Mouse (Mus musculus) liver, embryonic 11.5 days (tissue): ENCODE data around the gene Tsen15. TPM values are rescaled to one million over a fixed set of nuclear protein-coding genes. Genes with fewer than 3 reads are reported as not detected.
A peak's percentile ranks its signal among the peaks of the same experiment; 100 is the strongest.
"Not testable (repeated sequence)": the region's sequence is repeated elsewhere in the genome, so short reads cannot be mapped to it uniquely, and the experiment has no call there.

ENCODE experiments used
- ATAC-seq: fragments of 200-750 bp; cut with Nextera tagmentation; replicated peaks from 2 replicates; pipeline ENCODE4 v1.8.0; 2017; ENCODE audit warnings: moderate number of reproducible peaks, mild to moderate bottlenecking, moderate TSS enrichment, moderate library complexity; ENCODE audit not compliant: low FRiP score
- DNase-seq: peaks from one replicate; pipeline ENCODE4 v3.0.0-alpha.2; 2017; ENCODE audit warnings: low spot score
- H3K27ac ChIP-seq: fragments of 300-500 bp; sonication (generic); 2 replicates; pipeline ENCODE4 v1.5.1; 2014; ENCODE audit warnings: mild to moderate bottlenecking, low read depth, low read length, control low read depth
- H3K27me3 ChIP-seq: fragments of 300-500 bp; sonication (generic); replicated peaks from 2 replicates; pipeline ENCODE4 v1.6.1; 2014; ENCODE audit warnings: low read length, mixed read lengths; ENCODE audit not compliant: control insufficient read depth, insufficient read depth
- H3K36me3 ChIP-seq: fragments of 300-500 bp; sonication (generic); 2 replicates; pipeline ENCODE4 v1.6.1; 2014; ENCODE audit warnings: mild to moderate bottlenecking, low read length, moderate library complexity, mixed read lengths; ENCODE audit not compliant: control insufficient read depth, insufficient read depth
- H3K4me1 ChIP-seq: fragments of 300-500 bp; sonication (generic); replicated peaks from 2 replicates; pipeline ENCODE4 v1.6.1; 2014; ENCODE audit warnings: low read length, mixed read lengths; ENCODE audit not compliant: control insufficient read depth, insufficient read depth
- H3K4me2 ChIP-seq: fragments of 300-500 bp; sonication (generic); 2 replicates; pipeline ENCODE4 v1.6.1; 2014; ENCODE audit warnings: mild to moderate bottlenecking, control low read depth, moderate library complexity
- H3K4me3 ChIP-seq: fragments of 300-500 bp; sonication (generic); 2 replicates; pipeline ENCODE4 v1.5.1; 2014; ENCODE audit warnings: low read depth, low read length, control low read depth
- H3K9ac ChIP-seq: fragments of 300-500 bp; sonication (generic); 2 replicates; pipeline ENCODE4 v1.6.1; 2014; ENCODE audit warnings: low read depth, low read length, control low read depth
- H3K9me3 ChIP-seq: fragments of 300-500 bp; sonication (generic); 2 replicates; pipeline ENCODE4 v1.6.1; 2016; ENCODE audit warnings: low read length, inconsistent platforms, mixed read lengths; ENCODE audit not compliant: control insufficient read depth
- WGBS: fragments of 180-500 bp; shearing (Covaris S2); extraction: QIAGEN DNeasy Blood & Tissue Kit; methylation state at CpG from one replicate; pipeline ENCODE4 v1.1.7; 2014; 5-methylcytosine and 5-hydroxymethylcytosine counted together
- polyA plus RNA-seq: library from polyadenylated mRNA; unstranded; fragments of >200 nt; fragmentation: Nextera tagmentation; extraction: Ambion mirVana; gene quantifications from 2 replicates; pipeline ENCODE4 v1.2.1, GENCODE M21; 2014

The Tsen15 gene
- polyA plus RNA-seq, 1 experiment from 2014 or later: 74.8 TPM

GRCm38 (mm10) chr1:152398708-152399107, 12.2 kb upstream of the Tsen15 start:
- H3K9me3 ChIP-seq: no peaks in the 10 kb centered on the region; the same call in 1 of the 2 replicates
- H3K4me2 ChIP-seq: no peak overlapping the region
- H3K27me3 ChIP-seq: peaks cover 33% of the 10 kb centered on the region
- no peak overlapping the region for H3K9ac ChIP-seq
- H3K4me3 ChIP-seq: no peak overlapping the region
- DNase-seq (no peak), ATAC-seq (peak; percentile 51)
- H3K36me3 ChIP-seq: no peaks in the 10 kb centered on the region
- 49% methylated on average over 1 of the region's 1 CpGs for WGBS
- no peaks in the 10 kb centered on the region for H3K4me1 ChIP-seq
- no peak overlapping the region for H3K27ac ChIP-seq

GRCm38 (mm10) chr1:152394956-152395515, 8.5 kb upstream of the Tsen15 start:
- no peaks in the 10 kb centered on the region for H3K4me1 ChIP-seq
- no peak for DNase-seq
- H3K9ac ChIP-seq: no peak overlapping the region
- no peaks in the 10 kb centered on the region; the same call in 1 of the 2 replicates for H3K9me3 ChIP-seq
- no peak overlapping the region for H3K27ac ChIP-seq
- no peak overlapping the region for H3K4me3 ChIP-seq
- ATAC-seq: no peak
- 73% methylated on average over 4 of the region's 4 CpGs for WGBS
- peaks cover 15% of the 10 kb centered on the region for H3K27me3 ChIP-seq
- H3K4me2 ChIP-seq: no peak overlapping the region
- no peaks in the 10 kb centered on the region for H3K36me3 ChIP-seq

- WGBS: 91% methylated on average over 3 of the region's 3 CpGs
- no peaks in the 10 kb centered on the region; the same call in 1 of the 2 replicates for H3K9me3 ChIP-seq
- ATAC-seq: no peak
These were observed 7.6 kb upstream of the Tsen15 start for GRCm38 (mm10) chr1:152394137-152394536.

GRCm38 (mm10) chr1:152389271-152389670, 2.8 kb upstream of the Tsen15 start:
- Histone ChIP-seq H3K36me3 (no peaks in the 10 kb centered on the region), H3K27me3 (no peaks in the 10 kb centered on the region), H3K9ac (no peak overlapping the region), H3K4me2 (no peak overlapping the region), H3K9me3 (no peaks in the 10 kb centered on the region), H3K4me1 (peaks cover 2% of the 10 kb centered on the region), H3K27ac (no peak overlapping the region), H3K4me3 (no peak overlapping the region)
- DNase-seq (no peak), ATAC-seq (no peak)

More at GRCm38 (mm10) chr1:152394137-152394536, 7.6 kb upstream of the Tsen15 start:
- H3K4me1 ChIP-seq: no peaks in the 10 kb centered on the region
- no peak overlapping the region for H3K27ac ChIP-seq
- no peaks in the 10 kb centered on the region for H3K36me3 ChIP-seq
- H3K4me3 ChIP-seq: no peak overlapping the region
- no peak overlapping the region for H3K9ac ChIP-seq
- DNase-seq: no peak
- peaks cover 8% of the 10 kb centered on the region for H3K27me3 ChIP-seq
- H3K4me2 ChIP-seq: no peak overlapping the region

GRCm38 (mm10) chr1:152385693-152386092, 795 bp downstream of the Tsen15 start:
- H3K27ac ChIP-seq: peak overlapping the region; percentile 73

GRCm38 (mm10) chr1:152384589-152384988, 1.9 kb downstream of the Tsen15 start:
- 91% methylated on average over 1 of the region's 1 CpGs for WGBS
- DNase-seq (no peak), ATAC-seq (no peak)
- no peaks in the 10 kb centered on the region for H3K9me3 ChIP-seq
- H3K27me3 ChIP-seq: no peaks in the 10 kb centered on the region
- H3K27ac ChIP-seq: no peak overlapping the region
- H3K4me2 ChIP-seq: peak overlapping the region; percentile 57; the same call in 1 of the 2 replicates
- H3K4me1 ChIP-seq: peaks cover 2% of the 10 kb centered on the region
- peaks cover 10% of the 10 kb centered on the region; the same call in 1 of the 2 replicates for H3K36me3 ChIP-seq
- H3K9ac ChIP-seq: no peak overlapping the region
- H3K4me3 ChIP-seq: no peak overlapping the region

More at GRCm38 (mm10) chr1:152385693-152386092, 795 bp downstream of the Tsen15 start:
- H3K36me3 ChIP-seq, H3K4me1 ChIP-seq, DNase-seq, H3K9me3 ChIP-seq, H3K27me3 ChIP-seq, ATAC-seq: not testable (repeated sequence)
- WGBS: 10% methylated on average over 2 of the region's 4 CpGs
- peak overlapping the region; percentile 88 for H3K9ac ChIP-seq
- peak overlapping the region; percentile 75 for H3K4me2 ChIP-seq
- peak overlapping the region; percentile 86 for H3K4me3 ChIP-seq

- Histone ChIP-seq H3K4me2 (no peak overlapping the region), H3K36me3 (peaks cover 22% of the 10 kb centered on the region; the same call in 1 of the 2 replicates), H3K4me3 (no peak overlapping the region), H3K4me1 (no peaks in the 10 kb centered on the region), H3K9ac (no peak overlapping the region), H3K27ac (no peak overlapping the region), H3K27me3 (no peaks in the 10 kb centered on the region), H3K9me3 (no peaks in the 10 kb centered on the region)
- 87% methylated on average over 5 of the region's 5 CpGs for WGBS
- ATAC-seq (no peak), DNase-seq (no peak)
These were observed 8.2 kb downstream of the Tsen15 start for GRCm38 (mm10) chr1:152378311-152378710.

- ATAC-seq (peak; percentile 57; the same call in 1 of the 2 replicates), DNase-seq (no peak)
- 32% methylated on average over 4 of the region's 4 CpGs for WGBS
- no peaks in the 10 kb centered on the region for H3K27me3 ChIP-seq
- no peaks in the 10 kb centered on the region for H3K9me3 ChIP-seq
- H3K27ac ChIP-seq: no peak overlapping the region
- no peak overlapping the region for H3K4me3 ChIP-seq
- H3K36me3 ChIP-seq: no peaks in the 10 kb centered on the region
- no peak overlapping the region for H3K4me2 ChIP-seq
- no peak overlapping the region for H3K9ac ChIP-seq
- H3K4me1 ChIP-seq: no peaks in the 10 kb centered on the region; the same call in 1 of the 2 replicates
These were observed 17.3 kb downstream of the Tsen15 start for GRCm38 (mm10) chr1:152369139-152369538.
